Comparison of ENCODE assay signal across 8 mouse cellular contexts in genomic region chr11:43612834-43613488, GRCm38 (mm10). TPM values are rescaled to one million over a fixed set of nuclear protein-coding genes. Genes with fewer than 3 reads are reported as not detected.
DNase-seq lines count a peak whose midpoint lies in the region; ATAC-seq and TF ChIP-seq lines count a peak whose summit lies in the region.

No protein-coding gene starts in this region.

- H3K4me2 ChIP-seq in forebrain, embryonic 13.5 days, result no peak overlapping the region
- H3K4me2 ChIP-seq in heart, postnatal 0 days (ENCODE audit: low read depth, low read length), result no peak overlapping the region
- H3K4me2 ChIP-seq in liver, embryonic 15.5 days, result no peak overlapping the region
- no peak overlapping the region for H3K4me2 ChIP-seq in neural tube, embryonic 14.5 days (ENCODE audit: low read depth, low read length)

- peaks cover 2% of the 10 kb centered on the region for H3K4me1 ChIP-seq in ES-Bruce4 (ENCODE audit: control insufficient read depth, insufficient read depth, low read length)
- peaks cover 25% of the 10 kb centered on the region for H3K4me1 ChIP-seq in forebrain, embryonic 13.5 days
- peaks cover 5% of the 10 kb centered on the region; the same call in 1 of the 2 replicates for H3K4me1 ChIP-seq in heart, postnatal 0 days (ENCODE audit: control insufficient read depth, insufficient read depth)
- no peaks in the 10 kb centered on the region for H3K4me1 ChIP-seq in liver, embryonic 15.5 days (replicated peaks)
- H3K4me1 ChIP-seq in neural tube, embryonic 14.5 days (ENCODE audit: control insufficient read depth, insufficient read depth, low read length), result peaks cover 7% of the 10 kb centered on the region; the same call in 1 of the 2 replicates
- H3K4me1 ChIP-seq in testis, adult 2 months (ENCODE audit: control insufficient read depth, insufficient read depth, low read length), result peaks cover 2% of the 10 kb centered on the region; the same call in 1 of the 2 replicates

- no peaks in the 10 kb centered on the region for H3K36me3 ChIP-seq in ES-Bruce4 (ENCODE audit: control insufficient read depth, insufficient read depth, low read length, poor library complexity, severe bottlenecking)
- H3K36me3 ChIP-seq in forebrain, embryonic 13.5 days (ENCODE audit: poor library complexity, severe bottlenecking), result no peaks in the 10 kb centered on the region
- H3K36me3 ChIP-seq in heart, postnatal 0 days (replicated peaks; ENCODE audit: control insufficient read depth, insufficient read depth, low read length), result no peaks in the 10 kb centered on the region
- no peaks in the 10 kb centered on the region for H3K36me3 ChIP-seq in liver, embryonic 15.5 days (replicated peaks)
- no peaks in the 10 kb centered on the region for H3K36me3 ChIP-seq in neural tube, embryonic 14.5 days (ENCODE audit: control insufficient read depth, insufficient read depth, low read length)
- H3K36me3 ChIP-seq in testis, adult 2 months (ENCODE audit: control insufficient read depth, insufficient read depth, low read length), result no peaks in the 10 kb centered on the region

- no peak overlapping the region for H3K4me3 ChIP-seq in ES-Bruce4 (ENCODE audit: low read depth, low read length)
- H3K4me3 ChIP-seq in forebrain, embryonic 13.5 days, result no peak overlapping the region
- H3K4me3 ChIP-seq in heart, postnatal 0 days (ENCODE audit: low read depth, low read length), result no peak overlapping the region
- no peak overlapping the region for H3K4me3 ChIP-seq in liver, embryonic 15.5 days (replicated peaks)
- no peak overlapping the region for H3K4me3 ChIP-seq in neural tube, embryonic 14.5 days (ENCODE audit: low read depth, low read length)
- H3K4me3 ChIP-seq in testis, adult 2 months (ENCODE audit: control insufficient read depth, low read depth, low read length), result no peak overlapping the region

- no peaks in the 10 kb centered on the region for H3K27me3 ChIP-seq in ES-Bruce4 (ENCODE audit: control insufficient read depth, insufficient read depth, low read length, poor library complexity, severe bottlenecking)
- no peaks in the 10 kb centered on the region for H3K27me3 ChIP-seq in forebrain, embryonic 13.5 days
- no peaks in the 10 kb centered on the region for H3K27me3 ChIP-seq in heart, postnatal 0 days (ENCODE audit: control insufficient read depth, insufficient read depth, low read length)
- no peaks in the 10 kb centered on the region for H3K27me3 ChIP-seq in liver, embryonic 15.5 days
- no peaks in the 10 kb centered on the region for H3K27me3 ChIP-seq in neural tube, embryonic 14.5 days (ENCODE audit: control insufficient read depth, insufficient read depth, low read length)
- no peaks in the 10 kb centered on the region for H3K27me3 ChIP-seq in testis, adult 2 months (ENCODE audit: control insufficient read depth, insufficient read depth, low read length)

- H3K9ac ChIP-seq in ES-Bruce4 (ENCODE audit: low read depth, poor library complexity, severe bottlenecking), result peak overlapping the region; percentile 5; the same call in 1 of the 2 replicates
- H3K9ac ChIP-seq in forebrain, embryonic 13.5 days, result peak overlapping the region; percentile 45; the same call in 1 of the 2 replicates
- 0 out of 2 replicates have a peak overlapping the region, but pooled peaks have one; percentile 34 for H3K9ac ChIP-seq in heart, postnatal 0 days (replicated peaks; ENCODE audit: low read depth, low read length)
- no peak overlapping the region for H3K9ac ChIP-seq in liver, embryonic 15.5 days
- H3K9ac ChIP-seq in neural tube, embryonic 14.5 days (replicated peaks; ENCODE audit: low read depth, low read length), result no peak overlapping the region

- 0 out of 2 replicates have a peak, but pooled peaks have one; percentile 29 for TF ChIP-seq EP300 in ES-Bruce4 (IDR thresholded peaks at IDR 0.05; ENCODE audit: insufficient read depth, low read depth, low read length)
- no peak for TF ChIP-seq EP300 in heart, postnatal 0 days (IDR thresholded peaks at IDR 0.05; ENCODE audit: low read depth)

- WGBS in forebrain, embryonic 13.5 days, result 19% methylated on average over 12 of the region's 12 CpGs
- 17% methylated on average over 12 of the region's 12 CpGs for WGBS in heart, postnatal 0 days
- 30% methylated on average over 12 of the region's 12 CpGs for WGBS in liver, embryonic 15.5 days (ENCODE audit: insufficient replicate concordance)
- 26% methylated on average over 12 of the region's 12 CpGs for WGBS in neural tube, embryonic 14.5 days

- TF ChIP-seq POLR2A in ES-Bruce4 (IDR thresholded peaks at IDR 0.05; ENCODE audit: insufficient read depth, low read length), result no peak
- no peak for TF ChIP-seq POLR2A in testis, adult 2 months (IDR thresholded peaks at IDR 0.05; ENCODE audit: control insufficient read depth, low read depth, low read length)

- no peaks in the 10 kb centered on the region for H3K9me3 ChIP-seq in ES-Bruce4 (replicated peaks; ENCODE audit: control insufficient read depth, insufficient read depth, low read length, poor library complexity, severe bottlenecking)
- no peaks in the 10 kb centered on the region; the same call in 1 of the 2 replicates for H3K9me3 ChIP-seq in forebrain, embryonic 13.5 days (replicated peaks)
- H3K9me3 ChIP-seq in heart, postnatal 0 days (replicated peaks; ENCODE audit: control insufficient read depth, low read length), result no peaks in the 10 kb centered on the region
- H3K9me3 ChIP-seq in liver, embryonic 15.5 days (replicated peaks), result no peaks in the 10 kb centered on the region
- no peaks in the 10 kb centered on the region for H3K9me3 ChIP-seq in neural tube, embryonic 14.5 days (ENCODE audit: control insufficient read depth, low read length)

- DNase-seq in heart, postnatal 0 days (ENCODE audit: low spot score), result peak; percentile 89
- DNase-seq in kidney, postnatal 36 days, result peak; percentile 81 to 93

- peak; percentile 75 for TF ChIP-seq CTCF in ES-Bruce4 (IDR thresholded peaks at IDR 0.05; ENCODE audit: low read depth, low read length)
- peak; percentile 80 for TF ChIP-seq CTCF in heart, postnatal 0 days (IDR thresholded peaks at IDR 0.05; ENCODE audit: low read depth)
- peak; percentile 73; the same call in 1 of the 2 replicates for TF ChIP-seq CTCF in testis, adult 2 months (IDR thresholded peaks at IDR 0.05; ENCODE audit: control insufficient read depth, insufficient read depth, insufficient replicate concordance, low read depth, low read length)

- H3K27ac ChIP-seq in ES-Bruce4 (ENCODE audit: insufficient read depth, low read length), result no peak overlapping the region
- H3K27ac ChIP-seq in forebrain, embryonic 13.5 days, result peak overlapping the region; percentile 71
- H3K27ac ChIP-seq in heart, postnatal 0 days (ENCODE audit: low read depth), result peak overlapping the region; percentile 51
- H3K27ac ChIP-seq in liver, embryonic 15.5 days (replicated peaks), result no peak overlapping the region
- peak overlapping the region; percentile 63 for H3K27ac ChIP-seq in neural tube, embryonic 14.5 days (ENCODE audit: low read depth, low read length)
- H3K27ac ChIP-seq in testis, adult 2 months (ENCODE audit: control insufficient read depth, insufficient read depth, low read depth, low read length), result no peak overlapping the region

- ATAC-seq in cerebellum, adult (ENCODE audit: insufficient number of reproducible peaks, low FRiP score, low TSS enrichment), result peak; percentile 92
- peak; percentile 90 for ATAC-seq in forebrain, embryonic 13.5 days
- ATAC-seq in heart, postnatal 0 days (ENCODE audit: insufficient read depth, low read depth), result peak; percentile 86
- ATAC-seq in liver, embryonic 15.5 days (ENCODE audit: insufficient read depth), result peak; percentile 45; the same call in 1 of the 2 replicates
- peak; percentile 86 for ATAC-seq in neural tube, embryonic 14.5 days (ENCODE audit: low read depth)

RNA-seq across cellular contexts. Expression of gene Fabp6, which starts 11.6 kb away (rescaled TPM):
- not detected in 2 replicates for polyA plus RNA-seq in ES-Bruce4 (2011; ENCODE audit: insufficient read depth, insufficient read length, low read depth, missing spikeins)
- polyA plus RNA-seq in forebrain, embryonic 13.5 days (2015; fragmentation: Nextera tagmentation; extraction: Ambion mirVana), result not detected in 2 replicates
- not detected in 2 replicates for total RNA-seq in heart, postnatal 0 days (2014; rRNA removed; ENCODE audit: low replicate concordance)
- polyA plus RNA-seq in heart, postnatal 0 days (2015; fragmentation: Nextera tagmentation; extraction: Ambion mirVana), result not detected in 2 replicates
- not detected in 2 replicates for polyA plus RNA-seq in liver, embryonic 15.5 days (2015; fragmentation: Nextera tagmentation; extraction: Ambion mirVana)
- polyA plus RNA-seq in neural tube, embryonic 14.5 days (2014; fragmentation: Nextera tagmentation; extraction: Ambion mirVana), result not detected in 2 replicates
- polyA plus RNA-seq in testis, adult 2 months (2012; rRNA removed), result not detected in 2 replicates

RNA-seq across cellular contexts. Expression of gene 4933415A04Rik, which starts 26.1 kb away (rescaled TPM):
- polyA plus RNA-seq in ES-Bruce4 (2011; ENCODE audit: insufficient read depth, insufficient read length, low read depth, missing spikeins), result 0.99 and 1.2 TPM in 2 replicates
- 4.8 TPM in 2 replicates for polyA plus RNA-seq in forebrain, embryonic 13.5 days (2015; fragmentation: Nextera tagmentation; extraction: Ambion mirVana)
- total RNA-seq in heart, postnatal 0 days (2014; rRNA removed; ENCODE audit: low replicate concordance), result 0.08 and 1.0 TPM in 2 replicates
- polyA plus RNA-seq in heart, postnatal 0 days (2015; fragmentation: Nextera tagmentation; extraction: Ambion mirVana), result 4.8 and 5.5 TPM in 2 replicates
- polyA plus RNA-seq in liver, embryonic 15.5 days (2015; fragmentation: Nextera tagmentation; extraction: Ambion mirVana), result 0.50 and 0.51 TPM in 2 replicates
- 3.8 and 4.4 TPM in 2 replicates for polyA plus RNA-seq in neural tube, embryonic 14.5 days (2014; fragmentation: Nextera tagmentation; extraction: Ambion mirVana)
- 0.28 TPM in 2 replicates for polyA plus RNA-seq in testis, adult 2 months (2012; rRNA removed)

Comparison
In these comparisons a context has a peak if more than half of its experiments do, and no peak if none do; other contexts are left out.
1. H3K27ac ChIP-seq: peak in forebrain, embryonic 13.5 days (single experiment), heart, postnatal 0 days (single experiment) and neural tube, embryonic 14.5 days (single experiment); none in ES-Bruce4 (single experiment), liver, embryonic 15.5 days (single experiment) and testis, adult 2 months (single experiment).
2. H3K9ac ChIP-seq: peak in ES-Bruce4 (single experiment), forebrain, embryonic 13.5 days (single experiment) and heart, postnatal 0 days (single experiment); none in liver, embryonic 15.5 days (single experiment) and neural tube, embryonic 14.5 days (single experiment).
3. Peak in every context shown above with its lines, with median percentiles within 50 percentile points of each other: CTCF ChIP-seq and ATAC-seq.